Mouse (Mus musculus) liver, postnatal 0 days (tissue): ENCODE results near the gene Hnrnpa0.

Experiments used
- CTCF ChIP-seq: sonication (generic); IDR thresholded peaks from 2 replicates; pipeline ENCODE4 v1.5.1; 2016; ENCODE audit warnings: antibody characterized with exemption, low read depth
- EP300 ChIP-seq: IDR thresholded peaks from 2 replicates; pipeline ENCODE4 v1.6.1; 2016; ENCODE audit warnings: antibody characterized with exemption, low read depth, mild to moderate bottlenecking

- TF ChIP-seq CTCF (no peak), EP300 (no peak)
Observed at GRCm38 (mm10) chr13:58176105-58176504, 47.7 kb upstream of the Hnrnpa0 start.
